Mouse (Mus musculus) kidney, embryonic 15.5 days (tissue): ENCODE results near the gene Ap5m1. TPM values are rescaled to one million over a fixed set of nuclear protein-coding genes. Genes with fewer than 3 reads are reported as not detected.
"Not testable (repeated sequence)": the region's sequence is repeated elsewhere in the genome, so short reads cannot be mapped to it uniquely, and the experiment has no call there.

Experiments used
- ATAC-seq: fragments of 200-750 bp; cut with Nextera tagmentation; replicated peaks from 2 replicates; pipeline ENCODE4 v1.8.0; 2017; ENCODE audit warnings: moderate TSS enrichment; ENCODE audit not compliant: low FRiP score
- H3K27ac ChIP-seq: fragments of 300-500 bp; sonication (generic); 2 replicates; pipeline ENCODE4 v1.5.1; 2015; ENCODE audit warnings: mild to moderate bottlenecking, inconsistent platforms
- H3K27me3 ChIP-seq: fragments of 300-500 bp; sonication (generic); 2 replicates; pipeline ENCODE4 v1.6.1; 2015; ENCODE audit warnings: inconsistent platforms
- H3K36me3 ChIP-seq: fragments of 300-500 bp; sonication (generic); 2 replicates; pipeline ENCODE4 v1.6.1; 2015; ENCODE audit warnings: inconsistent platforms
- H3K4me1 ChIP-seq: fragments of 300-500 bp; sonication (generic); 2 replicates; pipeline ENCODE4 v1.6.1; 2015; ENCODE audit warnings: inconsistent platforms
- H3K4me2 ChIP-seq: fragments of 300-500 bp; sonication (generic); 2 replicates; pipeline ENCODE4 v1.6.1; 2015; ENCODE audit warnings: moderate library complexity, mild to moderate bottlenecking, inconsistent platforms
- H3K4me3 ChIP-seq: fragments of 300-500 bp; sonication (generic); replicated peaks from 2 replicates; pipeline ENCODE4 v1.5.1; 2015; ENCODE audit warnings: mild to moderate bottlenecking, inconsistent platforms
- H3K9ac ChIP-seq: fragments of 300-500 bp; sonication (generic); 2 replicates; pipeline ENCODE4 v1.6.1; 2015; ENCODE audit warnings: mild to moderate bottlenecking, inconsistent platforms
- H3K9me3 ChIP-seq: fragments of 300-500 bp; sonication (generic); replicated peaks from 2 replicates; pipeline ENCODE4 v1.6.1; 2016; ENCODE audit warnings: inconsistent platforms
- WGBS: fragments of 180-500 bp; shearing (Covaris S2); methylation state at CpG from one replicate; pipeline ENCODE4 v1.1.7; 2015; ENCODE audit warnings: mixed read lengths; 5-methylcytosine and 5-hydroxymethylcytosine counted together
- polyA plus RNA-seq: library from polyadenylated mRNA; unstranded; fragments of >200 nt; fragmentation: Nextera tagmentation; extraction: Ambion mirVana; gene quantifications from 2 replicates; pipeline ENCODE4 v1.2.1, GENCODE M21; 2015

The Ap5m1 gene
- polyA plus RNA-seq, 1 experiment from 2014 or later: 26.4 TPM

DNA sequence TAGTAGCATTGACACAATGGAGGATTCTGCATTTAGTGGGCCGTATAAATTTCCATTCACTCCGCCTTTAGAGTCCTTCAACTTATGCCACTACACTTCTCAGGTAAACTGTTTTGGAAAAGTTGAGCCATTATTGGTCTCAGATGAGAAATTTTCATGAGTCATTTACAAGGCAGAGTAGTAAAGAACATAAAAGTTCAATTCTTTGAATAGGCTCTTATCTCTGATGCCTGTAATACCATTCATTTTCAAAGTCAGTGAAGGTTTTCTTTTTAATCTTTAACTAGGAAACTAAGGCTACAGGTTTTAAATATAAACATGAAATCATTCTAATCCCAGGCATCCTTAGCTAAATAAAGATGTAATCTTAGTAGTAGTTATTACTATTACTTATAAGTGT, 12.9 kb downstream of the Ap5m1 start:
- Histone ChIP-seq H3K9me3 (no peaks in the 10 kb centered on the region), H3K4me2 (no peak overlapping the region), H3K4me3 (no peak overlapping the region), H3K4me1 (no peaks in the 10 kb centered on the region), H3K9ac (no peak overlapping the region), H3K27ac (no peak overlapping the region), H3K36me3 (peaks cover 33% of the 10 kb centered on the region), H3K27me3 (no peaks in the 10 kb centered on the region)
- 90% methylated on average over 2 of the region's 2 CpGs for WGBS
- ATAC-seq: no peak

DNA sequence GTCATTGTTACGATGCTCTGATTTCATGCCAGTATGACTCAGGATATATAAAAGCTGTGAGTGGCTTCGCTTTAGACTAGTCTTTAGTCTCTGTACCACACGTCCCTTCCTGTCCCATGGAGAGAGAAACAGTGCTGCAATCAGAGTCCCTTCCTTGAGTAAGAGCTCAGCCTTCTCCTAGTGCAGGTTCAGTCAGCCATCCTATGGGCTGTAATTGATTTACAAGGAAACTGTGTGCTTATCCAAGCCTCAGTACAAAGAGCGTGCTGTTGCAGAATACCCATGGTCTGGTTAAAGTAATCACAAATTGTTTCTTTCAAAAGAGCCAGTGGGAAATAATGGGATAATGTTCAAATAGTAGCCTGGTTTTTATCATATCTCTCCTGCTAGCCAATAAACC, 20.6 kb downstream of the Ap5m1 start:
- Histone ChIP-seq H3K4me3 (no peak overlapping the region), H3K27me3 (no peaks in the 10 kb centered on the region), H3K4me1 (no peaks in the 10 kb centered on the region), H3K4me2 (no peak overlapping the region), H3K9ac (no peak overlapping the region), H3K36me3 (peaks cover 29% of the 10 kb centered on the region), H3K27ac (peak overlapping the region; percentile 42; the same call in 1 of the 2 replicates), H3K9me3 (no peaks in the 10 kb centered on the region)
- 78% methylated on average over 4 of the region's 4 CpGs for WGBS
- peak; percentile 76 for ATAC-seq

- Histone ChIP-seq H3K27ac (no peak overlapping the region), H3K4me2 (no peak overlapping the region), H3K36me3 (peaks cover 17% of the 10 kb centered on the region), H3K4me1 (no peaks in the 10 kb centered on the region), H3K27me3 (no peaks in the 10 kb centered on the region), H3K9ac (no peak overlapping the region), H3K9me3 (no peaks in the 10 kb centered on the region), H3K4me3 (no peak overlapping the region)
- no peak; the same call in 1 of the 2 replicates for ATAC-seq
- WGBS: 50% methylated on average over 14 of the region's 14 CpGs
These were observed 22.5 kb downstream of the Ap5m1 start for GRCm38 (mm10) chr14:49088155-49089048.

GRCm38 (mm10) chr14:49089461-49090058, 23.7 kb downstream of the Ap5m1 start:
- Histone ChIP-seq H3K4me1 (no peaks in the 10 kb centered on the region), H3K9me3 (no peaks in the 10 kb centered on the region), H3K9ac (no peak overlapping the region), H3K27me3 (no peaks in the 10 kb centered on the region), H3K36me3 (peaks cover 6% of the 10 kb centered on the region; the same call in 1 of the 2 replicates), H3K27ac (no peak overlapping the region), H3K4me3 (no peak overlapping the region), H3K4me2 (no peak overlapping the region)
- no peak for ATAC-seq
- 19% methylated on average over 6 of the region's 6 CpGs for WGBS

GRCm38 (mm10) chr14:49090102-49090501, 24.2 kb downstream of the Ap5m1 start:
- Histone ChIP-seq H3K4me1 (no peaks in the 10 kb centered on the region), H3K27me3 (no peaks in the 10 kb centered on the region), H3K4me2 (no peak overlapping the region), H3K9me3 (no peaks in the 10 kb centered on the region), H3K9ac (no peak overlapping the region), H3K27ac (no peak overlapping the region), H3K4me3 (no peak overlapping the region), H3K36me3 (peaks cover 6% of the 10 kb centered on the region; the same call in 1 of the 2 replicates)
- ATAC-seq: no peak
- 51% methylated on average over 5 of the region's 5 CpGs for WGBS

DNA sequence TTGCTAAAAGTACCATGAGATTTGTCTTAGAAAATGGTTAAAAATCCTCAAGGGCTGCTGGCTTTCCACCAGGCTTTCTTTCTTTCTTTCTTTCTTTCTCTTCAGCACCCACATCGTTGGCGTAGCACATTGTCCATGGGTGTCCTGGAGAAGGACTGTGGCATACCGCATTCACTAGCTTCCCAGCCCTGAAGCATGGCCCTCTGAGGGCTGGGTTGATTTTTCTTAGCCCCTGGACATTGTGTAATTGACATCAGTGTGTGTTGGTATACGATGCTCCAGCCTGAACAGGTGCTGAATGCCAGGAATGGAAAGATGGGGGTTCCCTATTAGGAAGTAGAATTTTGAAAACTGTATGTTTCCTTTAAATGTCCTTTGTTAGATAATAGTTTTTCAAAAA, 25.4 kb downstream of the Ap5m1 start:
- Histone ChIP-seq H3K9ac (no peak overlapping the region), H3K27me3 (no peaks in the 10 kb centered on the region), H3K4me2 (no peak overlapping the region), H3K4me3 (no peak overlapping the region), H3K27ac (no peak overlapping the region), H3K36me3 (peaks cover 6% of the 10 kb centered on the region; the same call in 1 of the 2 replicates), H3K4me1 (peaks cover 5% of the 10 kb centered on the region; the same call in 1 of the 2 replicates), H3K9me3 (no peaks in the 10 kb centered on the region)
- 96% methylated on average over 4 of the region's 4 CpGs for WGBS
- no peak for ATAC-seq

DNA sequence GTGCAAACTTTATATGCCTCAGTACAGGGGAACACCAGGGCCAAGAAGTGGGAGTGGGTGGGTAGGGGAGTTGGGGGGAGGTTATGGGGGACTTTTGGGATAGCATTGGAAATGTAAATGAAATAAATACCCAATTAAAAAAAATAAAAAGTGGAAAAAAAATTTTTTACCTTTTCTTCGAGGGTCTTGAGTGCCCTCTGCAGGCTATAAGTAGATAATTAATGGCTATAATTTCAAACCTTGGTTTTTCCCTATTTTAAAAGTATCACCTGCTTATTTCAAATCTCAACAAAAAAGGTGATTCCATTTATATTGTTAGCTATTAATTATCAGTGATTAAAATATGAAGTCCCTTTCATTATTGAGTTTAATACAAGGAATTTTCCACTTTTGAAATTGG, 25.9 kb downstream of the Ap5m1 start:
- H3K27ac ChIP-seq, H3K36me3 ChIP-seq, H3K9me3 ChIP-seq, ATAC-seq, H3K4me1 ChIP-seq, H3K9ac ChIP-seq, H3K4me2 ChIP-seq, H3K4me3 ChIP-seq, H3K27me3 ChIP-seq: not testable (repeated sequence)
- WGBS: 55% methylated on average over 1 of the region's 1 CpGs

DNA sequence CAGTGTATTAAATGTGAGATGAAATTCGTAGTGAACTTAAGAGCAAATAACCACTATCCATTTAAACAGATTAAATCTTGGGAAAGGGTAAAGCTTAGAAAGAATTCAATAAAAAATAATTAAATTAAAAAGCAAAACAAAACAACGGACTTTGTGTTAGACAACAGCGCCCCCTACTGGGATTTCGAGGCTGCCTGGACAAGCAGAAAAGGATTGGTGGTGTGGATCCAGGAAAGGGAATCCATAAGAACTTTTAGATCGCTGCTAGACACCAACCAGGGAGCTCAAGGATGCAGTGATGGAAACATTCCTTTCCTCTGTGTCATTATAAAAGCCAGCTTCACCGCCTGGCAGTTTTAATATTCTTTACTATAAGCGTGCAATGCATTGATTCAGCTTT, 52.5 kb downstream of the Ap5m1 start:
- H3K27ac ChIP-seq: no peak overlapping the region
- ATAC-seq: 0 out of 2 replicates have a peak, but pooled peaks have one; percentile 52
- no peaks in the 10 kb centered on the region for H3K27me3 ChIP-seq
- H3K9ac ChIP-seq: no peak overlapping the region
- no peak overlapping the region for H3K4me3 ChIP-seq
- no peaks in the 10 kb centered on the region for H3K4me1 ChIP-seq
- no peak overlapping the region for H3K4me2 ChIP-seq
- 15% methylated on average over 7 of the region's 7 CpGs for WGBS
- no peaks in the 10 kb centered on the region for H3K9me3 ChIP-seq
- no peaks in the 10 kb centered on the region for H3K36me3 ChIP-seq

- no peak overlapping the region for H3K4me3 ChIP-seq
- H3K27me3 ChIP-seq: no peaks in the 10 kb centered on the region
- H3K9ac ChIP-seq: no peak overlapping the region
- H3K4me1 ChIP-seq: no peaks in the 10 kb centered on the region
- no peaks in the 10 kb centered on the region for H3K9me3 ChIP-seq
- H3K27ac ChIP-seq: no peak overlapping the region
- ATAC-seq: no peak
- no peaks in the 10 kb centered on the region for H3K36me3 ChIP-seq
- H3K4me2 ChIP-seq: no peak overlapping the region
- 46% methylated on average over 9 of the region's 9 CpGs for WGBS
These were observed 55.8 kb downstream of the Ap5m1 start for GRCm38 (mm10) chr14:49121723-49122122.

- WGBS: 80% methylated on average over 23 of the region's 23 CpGs
- Histone ChIP-seq H3K9me3 (no peaks in the 10 kb centered on the region), H3K27me3 (no peaks in the 10 kb centered on the region), H3K36me3 (no peaks in the 10 kb centered on the region), H3K27ac (no peak overlapping the region), H3K4me1 (no peaks in the 10 kb centered on the region), H3K4me3 (no peak overlapping the region), H3K4me2 (no peak overlapping the region), H3K9ac (no peak overlapping the region)
- no peak for ATAC-seq
These were observed 61.4 kb downstream of the Ap5m1 start for GRCm38 (mm10) chr14:49127162-49127779.

- H3K36me3 ChIP-seq: no peaks in the 10 kb centered on the region
- no peak overlapping the region for H3K4me2 ChIP-seq
- no peak overlapping the region for H3K9ac ChIP-seq
- WGBS: 68% methylated on average over 10 of the region's 10 CpGs
- H3K9me3 ChIP-seq: no peaks in the 10 kb centered on the region
- H3K27ac ChIP-seq: no peak overlapping the region
- H3K4me3 ChIP-seq: no peak overlapping the region
- no peaks in the 10 kb centered on the region for H3K27me3 ChIP-seq
- no peaks in the 10 kb centered on the region for H3K4me1 ChIP-seq
- no peak for ATAC-seq
These were observed 62.8 kb downstream of the Ap5m1 start for GRCm38 (mm10) chr14:49128544-49129263.

GRCm38 (mm10) chr14:49132391-49132790, 66.5 kb downstream of the Ap5m1 start:
- Histone ChIP-seq H3K4me3 (no peak overlapping the region), H3K4me2 (no peak overlapping the region), H3K9me3 (no peaks in the 10 kb centered on the region)

More at GRCm38 (mm10) chr14:49132391-49132790, 66.5 kb downstream of the Ap5m1 start:
- no peak for ATAC-seq
- Histone ChIP-seq H3K4me1 (no peaks in the 10 kb centered on the region), H3K27ac (no peak overlapping the region), H3K9ac (no peak overlapping the region), H3K36me3 (no peaks in the 10 kb centered on the region), H3K27me3 (no peaks in the 10 kb centered on the region)
- WGBS: 90% methylated on average over 3 of the region's 3 CpGs
